In the genomic region with DNA sequence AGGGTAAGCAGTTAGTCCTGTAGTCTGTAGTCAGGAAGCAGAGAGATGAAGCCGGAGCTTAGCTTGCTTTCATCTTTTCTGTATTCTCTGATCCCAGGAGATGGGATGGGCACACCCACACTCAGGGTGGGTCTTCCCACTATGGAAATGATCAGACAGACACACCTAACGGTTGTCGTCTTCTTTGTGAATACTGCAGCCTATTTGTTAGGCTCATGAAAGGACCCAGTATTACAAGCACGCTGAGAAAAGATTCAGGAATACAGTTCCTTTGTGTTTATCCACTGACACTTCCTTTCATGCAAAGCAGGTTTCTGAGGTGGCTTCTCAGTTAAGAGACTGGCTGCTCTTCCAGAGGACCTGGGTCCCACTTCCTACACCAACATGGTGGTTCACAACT, we compare ENCODE assay signal across 33 mouse cellular contexts. TPM values are rescaled to one million over a fixed set of nuclear protein-coding genes. Genes with fewer than 3 reads are reported as not detected.
A peak's percentile ranks its signal among the peaks of the same experiment; 100 is the strongest.
DNase-seq lines count a peak whose midpoint lies in the region; ATAC-seq and TF ChIP-seq lines count a peak whose summit lies in the region.
"Had no signal": no experiment of that assay in that cellular context is flagged by ENCODE, and none has a peak within 500 bp of the region (broad histone marks: within the 10 kb centered on the region; RNA-seq: fewer than 3 reads in every experiment).

No protein-coding gene starts in this region.

- no peak overlapping the region for H3K9ac ChIP-seq in liver, adult 2 months (ENCODE audit: low read depth, low read length)
- H3K9ac ChIP-seq in liver, embryonic 12.5 days = no peak overlapping the region
- H3K9ac ChIP-seq in kidney, embryonic 15.5 days = no peak overlapping the region
- H3K9ac ChIP-seq: forebrain, embryonic 13.5 days; heart, embryonic 12.5 days; heart, embryonic 15.5 days; hindbrain, embryonic 14.5 days had no signal

- H3K4me2 ChIP-seq in liver, embryonic 12.5 days = no peak overlapping the region
- H3K4me2 ChIP-seq in kidney, embryonic 15.5 days = no peak overlapping the region
- H3K4me2 ChIP-seq: forebrain, embryonic 13.5 days; heart, embryonic 12.5 days; heart, embryonic 15.5 days; hindbrain, embryonic 14.5 days had no signal

- peaks cover 72% of the 10 kb centered on the region for H3K36me3 ChIP-seq in liver, adult 2 months (ENCODE audit: control insufficient read depth, insufficient read depth, low read length)
- H3K36me3 ChIP-seq in liver, embryonic 12.5 days = no peaks in the 10 kb centered on the region
- no peaks in the 10 kb centered on the region for H3K36me3 ChIP-seq in kidney, embryonic 15.5 days
- H3K36me3 ChIP-seq: forebrain, embryonic 10.5 days; heart, embryonic 12.5 days; heart, embryonic 15.5 days had no signal

- H3K9me3 ChIP-seq in liver, embryonic 12.5 days (replicated peaks) = no peaks in the 10 kb centered on the region
- H3K9me3 ChIP-seq in kidney, embryonic 15.5 days (replicated peaks) = no peaks in the 10 kb centered on the region
- H3K9me3 ChIP-seq: forebrain, embryonic 10.5 days; forebrain, embryonic 13.5 days; heart, embryonic 12.5 days; heart, embryonic 15.5 days had no signal

- H3K27ac ChIP-seq in liver, adult 2 months (replicated peaks; ENCODE audit: insufficient read depth, low read depth, low read length) = 0 out of 2 replicates have a peak overlapping the region, but pooled peaks have one; percentile 2
- no peak overlapping the region for H3K27ac ChIP-seq in liver, embryonic 12.5 days
- H3K27ac ChIP-seq in kidney, embryonic 15.5 days = no peak overlapping the region
- H3K27ac ChIP-seq: forebrain, embryonic 10.5 days; forebrain, embryonic 13.5 days; gastrocnemius, adult 2 months; heart, embryonic 15.5 days; hindbrain, embryonic 14.5 days; hindbrain, postnatal 0 days had no signal

- peaks cover 1% of the 10 kb centered on the region; the same call in 1 of the 2 replicates for H3K79me2 ChIP-seq in liver, adult 2 months (ENCODE audit: control insufficient read depth, insufficient read depth, low read length)

- 0 out of 2 replicates have a peak, but pooled peaks have one; percentile 18 for ATAC-seq in frontal cortex, adult (ENCODE audit: low TSS enrichment)
- no peak for ATAC-seq in liver, embryonic 12.5 days
- ATAC-seq in kidney, embryonic 15.5 days (replicated peaks; ENCODE audit: low FRiP score) = no peak
- ATAC-seq: activated CD4-positive, CD25-positive, alpha-beta regulatory T cell, adult 4 months; forebrain, embryonic 13.5 days; hindbrain, postnatal 0 days; inflammation-experienced regulatory T-cells, adult 6 months; intestine, embryonic 16.5 days had no signal

- no peaks in the 10 kb centered on the region for H3K27me3 ChIP-seq in liver, adult 2 months (ENCODE audit: control insufficient read depth, insufficient read depth, low read length)
- no peaks in the 10 kb centered on the region for H3K27me3 ChIP-seq in liver, embryonic 12.5 days (replicated peaks)
- H3K27me3 ChIP-seq in kidney, embryonic 15.5 days = no peaks in the 10 kb centered on the region
- H3K27me3 ChIP-seq: CH12.LX; forebrain, embryonic 13.5 days; heart, embryonic 12.5 days; heart, embryonic 15.5 days had no signal

- DNase-seq in frontal cortex, postnatal 10 days (ENCODE audit: low spot score in 2 of 2) = no peak
- DNase-seq in liver, adult 2 months (ENCODE audit: extremely low read depth, low read depth, low spot score) = no peak
- DNase-seq in WW6 (ENCODE audit: low read depth, low spot score) = peak; percentile 24
- DNase-seq in cerebellum, adult 9-10 months = no peak
- DNase-seq: adrenal gland, adult 8-10 months; adrenal gland, postnatal 25 days; B cell, adult 2 months; cerebellum, adult 11-12 months; cerebellum, adult 8-10 months; cerebellum, postnatal 14 days; gastrocnemius, adult 2 months had no signal

- peaks cover 20% of the 10 kb centered on the region for H3K4me1 ChIP-seq in liver, adult 2 months (ENCODE audit: control insufficient read depth, insufficient read depth, low read length)
- H3K4me1 ChIP-seq in liver, embryonic 12.5 days = peaks cover 6% of the 10 kb centered on the region
- H3K4me1 ChIP-seq in kidney, embryonic 15.5 days = no peaks in the 10 kb centered on the region
- H3K4me1 ChIP-seq: heart, embryonic 15.5 days had no signal

- TF ChIP-seq CTCF in liver, adult 2 months (IDR thresholded peaks at IDR 0.05; ENCODE audit: low read depth, low read length) = no peak

- WGBS in liver, adult 2 months = 76% methylated on average over 4 of the region's 4 CpGs
- 75% methylated on average over 4 of the region's 4 CpGs for WGBS in liver, embryonic 12.5 days (ENCODE audit: insufficient replicate concordance)
- 87% methylated on average over 4 of the region's 4 CpGs for WGBS in kidney, embryonic 15.5 days

- no peak overlapping the region for H3K4me3 ChIP-seq in liver, adult 2 months (ENCODE audit: insufficient read depth, low read depth, low read length)
- H3K4me3 ChIP-seq in liver, embryonic 12.5 days = no peak overlapping the region
- no peak overlapping the region for H3K4me3 ChIP-seq in kidney, embryonic 15.5 days (replicated peaks)
- H3K4me3 ChIP-seq: forebrain, embryonic 10.5 days; forebrain, embryonic 13.5 days; gastrocnemius, adult 2 months; heart, embryonic 12.5 days; heart, embryonic 15.5 days had no signal

- TF ChIP-seq POLR2A in liver, adult 2 months (IDR thresholded peaks at IDR 0.05; ENCODE audit: extremely low read depth, insufficient read depth, low read length) = no peak

RNA-seq across cellular contexts. Expression of a gene that starts 4.1 kb away (rescaled TPM):
- total RNA-seq in liver, adult 2 months (2014; rRNA removed) = 11.0 and 15.6 TPM in 2 replicates
- polyA plus RNA-seq in liver, adult 2 months (2012; rRNA removed) = 6.2 and 6.6 TPM in 2 replicates
- polyA plus RNA-seq in liver, embryonic 12.5 days (2016; fragmentation: Nextera tagmentation; extraction: Ambion mirVana) = 0.23 and 0.24 TPM in 2 replicates
- polyA plus RNA-seq in kidney, embryonic 15.5 days (2015; fragmentation: Nextera tagmentation; extraction: Ambion mirVana) = 0.08 TPM in 1 of 2 replicates, not detected in the other
- total RNA-seq: adrenal gland, adult 8-10 months; adrenal gland, postnatal 25 days; CH12.LX; gastrocnemius, postnatal 14 days; heart, adult 18-20 months; heart, postnatal 10 days; heart, postnatal 4 days; hindbrain, postnatal 0 days had no signal
- polyA plus RNA-seq: activated CD4-positive, CD25-positive, alpha-beta regulatory T cell, adult 4 months; brain, embryonic 14.5 days; embryonic facial prominence, embryonic 11.5 days; embryonic facial prominence, embryonic 14.5 days; forebrain, embryonic 10.5 days; forebrain, embryonic 13.5 days; heart, embryonic 12.5 days; heart, embryonic 15.5 days; hindbrain, embryonic 11.5 days; hindbrain, embryonic 14.5 days; hindbrain, postnatal 0 days; inflammation-experienced regulatory T-cells, adult 6 months had no signal

RNA-seq across cellular contexts. Expression of a gene that starts 39.9 kb away (rescaled TPM):
- total RNA-seq in liver, adult 2 months (2014; rRNA removed) = not detected in 2 replicates
- polyA plus RNA-seq in liver, adult 2 months (2012; rRNA removed) = not detected in 2 replicates
- not detected in 2 replicates for polyA plus RNA-seq in liver, embryonic 12.5 days (2016; fragmentation: Nextera tagmentation; extraction: Ambion mirVana)
- not detected in 2 replicates for polyA plus RNA-seq in kidney, embryonic 15.5 days (2015; fragmentation: Nextera tagmentation; extraction: Ambion mirVana)
- total RNA-seq: adrenal gland, adult 8-10 months; CH12.LX; gastrocnemius, adult 2 months; gastrocnemius, postnatal 14 days; gastrocnemius, postnatal 4 days; heart, adult 18-20 months; heart, postnatal 10 days; hindbrain, postnatal 0 days had no signal
- polyA plus RNA-seq: activated CD4-positive, CD25-positive, alpha-beta regulatory T cell, adult 4 months; embryonic facial prominence, embryonic 11.5 days; embryonic facial prominence, embryonic 14.5 days; forebrain, embryonic 10.5 days; forebrain, embryonic 13.5 days; heart, embryonic 12.5 days; hindbrain, embryonic 11.5 days; hindbrain, embryonic 14.5 days; hindbrain, postnatal 0 days; inflammation-experienced regulatory T-cells, adult 6 months; intestine, embryonic 16.5 days had no signal

RNA-seq across cellular contexts. Expression of a gene that starts 41.0 kb away (rescaled TPM):
- total RNA-seq in liver, adult 2 months (2014; rRNA removed) = 1,668 and 2,080 TPM in 2 replicates
- polyA plus RNA-seq in liver, adult 2 months (2012; rRNA removed) = 512 and 535 TPM in 2 replicates
- polyA plus RNA-seq in liver, embryonic 12.5 days (2016; fragmentation: Nextera tagmentation; extraction: Ambion mirVana) = 0.69 and 0.87 TPM in 2 replicates
- polyA plus RNA-seq in kidney, embryonic 15.5 days (2015; fragmentation: Nextera tagmentation; extraction: Ambion mirVana) = 0.88 TPM in 1 of 2 replicates, not detected in the other
- total RNA-seq: adrenal gland, postnatal 25 days; CH12.LX; gastrocnemius, adult 2 months; gastrocnemius, postnatal 14 days; heart, adult 18-20 months; heart, postnatal 10 days; heart, postnatal 4 days had no signal
- polyA plus RNA-seq: activated CD4-positive, CD25-positive, alpha-beta regulatory T cell, adult 4 months; brain, embryonic 14.5 days; embryonic facial prominence, embryonic 11.5 days; forebrain, embryonic 10.5 days; forebrain, embryonic 13.5 days; heart, embryonic 15.5 days; hindbrain, embryonic 11.5 days; hindbrain, embryonic 14.5 days had no signal

Comparison
In these comparisons a context has a peak if more than half of its experiments do, and no peak if none do; other contexts are left out.
1. RNA of a gene that starts 41.0 kb away (polyA plus RNA-seq): 512 to 535 TPM in liver, adult 2 months; 0.88 TPM in kidney, embryonic 15.5 days and 0.69 to 0.87 TPM in liver, embryonic 12.5 days; every median in the first group is over 100 times any median in the second.